Mouse (Mus musculus) inflammation-experienced regulatory T-cells, adult 6 months (primary cell): ENCODE data around the gene Zbtb20. TPM values are rescaled to one million over a fixed set of nuclear protein-coding genes. Genes with fewer than 3 reads are reported as not detected.
A peak's percentile ranks its signal among the peaks of the same experiment; 100 is the strongest.

Source experiments
- ATAC-seq: one replicate; pipeline ENCODE4 v1.8.0; 2017
- polyA plus RNA-seq, 3 experiments: library from polyadenylated mRNA; unstranded; fragments of 100-300 nt; shearing (Covaris generic); gene quantifications; one replicate each; pipeline ENCODE4 v1.2.1; 2017

The Zbtb20 gene
- polyA plus RNA-seq, 3 experiments from 2014 or later, result 32.1 to 97.7 (median 96.1) TPM

- ATAC-seq, result no peak
Measured at GRCm38 (mm10) chr16:43363751-43364515, 488.3 kb downstream of the Zbtb20 start.

GRCm38 (mm10) chr16:43364516-43364910 lies 488.8 kb downstream of the Zbtb20 start:
- ATAC-seq, result no peak

- ATAC-seq, result no peak
Measured at GRCm38 (mm10) chr16:43365277-43365676, 489.6 kb downstream of the Zbtb20 start.

GRCm38 (mm10) chr16:43370496-43371020 lies 494.9 kb downstream of the Zbtb20 start:
- no peak for ATAC-seq

GRCm38 (mm10) chr16:43376782-43377181 lies 501.1 kb downstream of the Zbtb20 start:
- peak; percentile 35 for ATAC-seq

- ATAC-seq, result no peak
Measured at GRCm38 (mm10) chr16:43379351-43380325, 504.0 kb downstream of the Zbtb20 start.

GRCm38 (mm10) chr16:43381183-43381582 lies 505.5 kb downstream of the Zbtb20 start:
- ATAC-seq, result no peak

GRCm38 (mm10) chr16:43383149-43383740 lies 507.6 kb downstream of the Zbtb20 start:
- ATAC-seq, result no peak

GRCm38 (mm10) chr16:43384953-43385619 lies 509.4 kb downstream of the Zbtb20 start:
- no peak for ATAC-seq

GRCm38 (mm10) chr16:43385620-43386210 lies 510.0 kb downstream of the Zbtb20 start:
- no peak for ATAC-seq

- no peak for ATAC-seq
Measured at GRCm38 (mm10) chr16:43386426-43386825, 510.7 kb downstream of the Zbtb20 start.

- no peak for ATAC-seq
Measured at GRCm38 (mm10) chr16:43388389-43388788, 512.7 kb downstream of the Zbtb20 start.

GRCm38 (mm10) chr16:43390387-43390786 lies 514.7 kb downstream of the Zbtb20 start:
- no peak for ATAC-seq

GRCm38 (mm10) chr16:43393382-43393781 lies 517.7 kb downstream of the Zbtb20 start:
- ATAC-seq, result no peak

GRCm38 (mm10) chr16:43394013-43394568 lies 518.4 kb downstream of the Zbtb20 start:
- ATAC-seq, result no peak

GRCm38 (mm10) chr16:43394760-43395159 lies 519.1 kb downstream of the Zbtb20 start:
- ATAC-seq, result no peak

GRCm38 (mm10) chr16:43396849-43397628 lies 521.4 kb downstream of the Zbtb20 start:
- no peak for ATAC-seq

- no peak for ATAC-seq
Measured at GRCm38 (mm10) chr16:43397629-43398323, 522.1 kb downstream of the Zbtb20 start.

GRCm38 (mm10) chr16:43399428-43399827 lies 523.7 kb downstream of the Zbtb20 start:
- ATAC-seq, result no peak

- ATAC-seq, result no peak
Measured at GRCm38 (mm10) chr16:43400046-43400445, 524.4 kb downstream of the Zbtb20 start.
